Mouse (Mus musculus): ENCODE results near the gene Pou6f2. TPM values are rescaled to one million over a fixed set of nuclear protein-coding genes. Genes with fewer than 3 reads are reported as not detected.

Gene Pou6f2
- 0.12 TPM in 1 of 2 replicates, not detected in the other for total RNA-seq (2017)

DNA sequence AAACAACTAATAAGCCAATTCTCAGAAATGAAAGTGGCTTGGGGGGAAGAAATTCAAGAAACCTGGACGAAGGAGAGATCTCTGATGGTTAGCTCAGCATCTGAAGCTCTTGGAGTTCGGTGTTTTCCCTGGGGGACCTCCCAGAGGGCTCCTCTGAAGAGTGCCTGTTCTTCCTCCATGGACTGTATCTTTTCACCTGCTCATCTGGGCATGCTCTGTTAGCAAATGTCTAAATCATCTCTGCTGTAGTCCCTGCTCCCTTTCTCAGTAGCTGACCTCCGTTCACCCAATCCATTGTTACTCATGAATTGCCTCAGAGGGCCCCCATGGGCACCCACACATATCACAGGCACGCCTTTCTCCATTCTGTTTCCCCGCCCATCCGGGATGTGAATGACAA is at the start of gene Pou6f2:
Pou6f2 (minus strand) TSS at position 101 of the 400 bp plus-strand sequence.
- no peak for ATAC-seq (ENCODE audit: extremely low read depth, insufficient number of reproducible peaks, low FRiP score, poor library complexity, severe bottlenecking)

DNA sequence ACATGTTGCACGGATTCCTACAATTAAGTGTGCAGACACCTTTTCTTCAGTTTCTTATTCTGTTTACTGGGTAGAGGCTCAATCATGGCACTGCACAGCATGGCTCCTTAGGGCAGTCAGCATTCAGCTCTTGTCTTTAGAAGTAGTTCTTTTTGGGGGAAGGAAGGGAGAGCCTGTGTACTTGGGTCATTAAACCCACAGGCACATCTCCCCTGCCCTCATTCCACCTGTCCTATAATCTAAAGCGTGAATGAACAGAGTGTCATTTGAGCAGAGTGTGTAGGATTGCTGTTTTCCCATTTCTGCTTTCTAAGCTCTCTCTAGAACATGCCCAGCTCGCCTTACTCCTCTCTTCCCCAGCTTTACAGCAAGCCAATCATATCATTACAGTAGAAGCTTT is 42.4 kb upstream of the Pou6f2 start:
- no peak for ATAC-seq (ENCODE audit: extremely low read depth, insufficient number of reproducible peaks, low FRiP score, poor library complexity, severe bottlenecking)

DNA sequence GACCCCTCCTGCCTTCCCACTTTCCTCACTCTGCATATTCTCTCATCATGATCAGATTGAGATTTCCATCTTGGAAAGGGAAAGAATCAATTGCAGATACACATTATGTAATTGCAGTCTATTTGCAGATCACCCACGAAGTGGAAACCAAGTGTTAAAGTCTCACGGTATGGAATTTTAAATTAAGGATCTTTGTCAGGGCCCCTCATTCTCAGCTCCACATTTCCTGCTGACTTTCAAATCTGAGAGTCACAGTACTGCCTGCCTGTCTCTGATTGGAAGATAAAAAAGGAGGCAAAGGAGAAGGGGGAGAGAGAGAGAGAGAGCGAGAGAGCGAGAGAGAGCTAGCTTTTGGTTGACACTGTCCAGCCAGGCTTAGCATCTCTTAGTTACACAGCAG is 9.8 kb downstream of the Pou6f2 start:
- ATAC-seq (ENCODE audit: extremely low read depth, insufficient number of reproducible peaks, low FRiP score, poor library complexity, severe bottlenecking) = no peak

GRCm38 (mm10) chr13:18363373-18363772 is 34.1 kb downstream of the Pou6f2 start:
- ATAC-seq (ENCODE audit: extremely low read depth, insufficient number of reproducible peaks, low FRiP score, poor library complexity, severe bottlenecking) = no peak

DNA sequence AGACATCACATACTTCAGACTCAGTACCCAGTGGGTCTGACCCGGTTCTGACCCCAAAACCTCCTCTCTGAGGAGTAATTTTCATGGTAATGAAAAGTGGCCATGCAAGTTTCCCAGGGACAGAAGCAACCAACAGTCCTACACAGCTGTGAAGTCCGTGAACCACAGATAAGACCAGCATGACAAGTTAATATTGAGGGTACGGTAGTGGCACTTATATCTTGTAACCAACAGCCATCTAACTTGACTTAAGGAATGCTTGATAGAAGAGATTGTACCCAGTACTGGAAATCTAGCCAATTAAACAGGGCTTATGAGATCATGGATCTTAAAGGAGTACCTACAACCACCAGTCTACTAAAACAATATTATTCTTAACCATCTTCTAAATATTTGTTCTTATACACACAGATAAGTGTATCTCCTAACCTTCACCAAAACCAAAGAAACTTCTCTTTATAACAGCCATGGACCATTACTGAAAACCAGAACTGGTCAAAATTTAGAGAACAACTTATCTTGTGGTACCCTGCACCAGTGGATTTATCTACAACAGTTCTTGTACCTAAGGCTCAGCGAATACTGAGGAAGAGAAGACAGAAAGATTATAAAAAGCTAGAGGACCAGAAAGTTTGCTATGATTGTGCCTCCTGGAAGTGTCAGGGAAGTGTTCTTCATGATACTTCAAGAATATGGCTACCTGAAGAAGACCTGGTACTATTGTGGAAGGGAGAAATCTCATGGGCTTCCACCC is 52.7 kb downstream of the Pou6f2 start:
- no peak for ATAC-seq (ENCODE audit: extremely low read depth, insufficient number of reproducible peaks, low FRiP score, poor library complexity, severe bottlenecking)

GRCm38 (mm10) chr13:18338910-18339501 is 58.5 kb downstream of the Pou6f2 start:
- ATAC-seq (ENCODE audit: extremely low read depth, insufficient number of reproducible peaks, low FRiP score, poor library complexity, severe bottlenecking) = no peak

GRCm38 (mm10) chr13:18338022-18338421 is 59.5 kb downstream of the Pou6f2 start:
- no peak for ATAC-seq (ENCODE audit: extremely low read depth, insufficient number of reproducible peaks, low FRiP score, poor library complexity, severe bottlenecking)

- no peak for ATAC-seq (ENCODE audit: extremely low read depth, insufficient number of reproducible peaks, low FRiP score, poor library complexity, severe bottlenecking)
Measured at GRCm38 (mm10) chr13:18334035-18334434, 63.5 kb downstream of the Pou6f2 start.

- ATAC-seq (ENCODE audit: extremely low read depth, insufficient number of reproducible peaks, low FRiP score, poor library complexity, severe bottlenecking) = no peak
Measured at GRCm38 (mm10) chr13:18332596-18332995, 64.9 kb downstream of the Pou6f2 start.

GRCm38 (mm10) chr13:18323980-18324678 is 73.4 kb downstream of the Pou6f2 start:
- no peak for ATAC-seq (ENCODE audit: extremely low read depth, insufficient number of reproducible peaks, low FRiP score, poor library complexity, severe bottlenecking)

DNA sequence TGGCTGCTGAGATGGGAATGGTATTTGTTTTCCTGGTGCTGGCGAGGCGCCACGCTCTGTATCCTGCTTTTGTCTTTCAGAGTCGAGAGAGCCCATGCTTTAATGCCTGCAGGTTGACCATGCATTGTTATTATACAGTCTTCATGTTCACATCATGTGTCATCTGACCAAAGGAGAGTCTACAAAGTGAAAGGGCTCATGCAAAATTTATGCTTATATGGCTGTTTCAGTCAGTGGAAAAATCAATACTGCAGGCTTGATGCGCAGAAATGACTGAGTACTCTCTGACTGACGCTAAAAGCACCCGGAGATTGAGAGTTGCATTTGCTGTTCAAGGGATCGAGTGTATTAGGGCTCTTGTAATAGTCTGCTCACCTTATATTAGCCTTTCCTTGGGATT is 74.1 kb downstream of the Pou6f2 start:
- ATAC-seq (ENCODE audit: extremely low read depth, insufficient number of reproducible peaks, low FRiP score, poor library complexity, severe bottlenecking) = no peak

GRCm38 (mm10) chr13:18312613-18313012 is 84.9 kb downstream of the Pou6f2 start:
- ATAC-seq (ENCODE audit: extremely low read depth, insufficient number of reproducible peaks, low FRiP score, poor library complexity, severe bottlenecking) = no peak

- ATAC-seq (ENCODE audit: extremely low read depth, insufficient number of reproducible peaks, low FRiP score, poor library complexity, severe bottlenecking) = no peak
Measured at GRCm38 (mm10) chr13:18309024-18309423, 88.5 kb downstream of the Pou6f2 start.

- no peak for ATAC-seq (ENCODE audit: extremely low read depth, insufficient number of reproducible peaks, low FRiP score, poor library complexity, severe bottlenecking)
Measured at GRCm38 (mm10) chr13:18306506-18307145, 90.9 kb downstream of the Pou6f2 start.

DNA sequence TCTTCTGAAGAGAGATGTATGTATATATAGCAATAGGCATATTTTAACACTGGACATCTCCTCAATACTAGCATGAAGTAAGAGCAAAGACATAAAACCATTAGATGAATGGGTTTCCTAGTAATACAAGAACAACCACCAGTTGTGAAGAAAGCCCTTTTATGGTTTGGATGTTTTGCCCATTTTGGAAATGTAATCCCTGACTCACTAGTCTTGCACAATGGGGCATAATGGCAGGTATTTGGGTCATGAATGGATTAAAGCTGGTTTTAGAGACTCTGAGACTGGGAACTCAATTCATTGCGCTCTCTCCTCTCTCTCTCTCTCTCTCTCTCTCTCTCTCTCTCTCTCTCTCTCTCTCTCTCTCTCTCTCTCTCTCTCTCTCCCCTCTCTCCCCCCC is 97.5 kb downstream of the Pou6f2 start:
- ATAC-seq (ENCODE audit: extremely low read depth, insufficient number of reproducible peaks, low FRiP score, poor library complexity, severe bottlenecking) = no peak

- no peak for ATAC-seq (ENCODE audit: extremely low read depth, insufficient number of reproducible peaks, low FRiP score, poor library complexity, severe bottlenecking)
Measured at GRCm38 (mm10) chr13:18293438-18293837, 104.0 kb downstream of the Pou6f2 start.

DNA sequence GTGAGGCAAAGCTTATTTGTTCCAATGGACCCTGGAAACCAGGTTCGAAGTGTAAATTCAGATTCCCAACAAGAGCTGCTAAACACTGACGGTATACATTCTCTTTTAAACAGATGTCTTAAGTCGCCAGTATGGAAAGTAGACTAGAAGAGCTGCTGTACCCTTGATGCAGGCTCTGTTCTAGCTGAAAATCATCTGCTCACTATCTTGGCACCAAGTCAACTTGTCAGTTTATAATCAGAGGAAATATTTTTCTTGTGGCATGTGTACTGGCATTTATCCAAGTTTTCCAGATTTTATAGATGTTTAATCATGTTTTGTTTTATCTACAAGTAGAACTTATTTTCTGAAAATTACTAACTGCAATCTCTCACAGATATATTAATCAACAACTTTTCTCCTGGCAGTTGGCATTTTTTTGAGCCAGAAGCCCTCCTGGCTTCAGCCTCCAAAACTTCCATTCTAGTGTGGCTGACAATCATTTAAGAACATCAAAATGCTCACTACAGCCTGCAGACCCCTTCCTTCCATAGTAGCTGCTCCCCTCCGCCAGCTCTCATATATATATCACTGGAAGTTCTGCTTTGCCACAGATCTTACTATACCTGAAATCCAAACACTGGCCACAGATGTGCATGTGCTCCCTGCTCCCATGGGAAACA is 107.1 kb downstream of the Pou6f2 start:
- no peak for ATAC-seq (ENCODE audit: extremely low read depth, insufficient number of reproducible peaks, low FRiP score, poor library complexity, severe bottlenecking)

DNA sequence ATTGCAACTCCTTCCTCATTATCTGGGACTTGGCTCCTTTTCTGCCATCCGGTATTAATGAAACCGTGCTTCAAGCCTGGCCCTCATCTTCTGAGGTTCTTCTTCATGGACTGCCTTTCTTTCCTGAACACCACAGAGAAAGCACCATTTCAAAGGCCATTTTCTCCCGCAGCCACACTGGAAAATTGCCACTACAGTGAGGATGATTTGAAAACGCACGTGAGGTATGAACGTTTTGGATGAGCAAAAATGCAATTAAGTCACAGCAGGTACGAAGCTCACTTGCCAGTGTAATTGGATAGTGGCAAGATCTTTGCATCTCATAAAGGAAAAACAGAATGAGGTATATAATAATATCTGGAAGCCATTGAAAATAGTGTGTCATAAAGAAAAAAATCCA is 110.0 kb downstream of the Pou6f2 start:
- no peak for ATAC-seq (ENCODE audit: extremely low read depth, insufficient number of reproducible peaks, low FRiP score, poor library complexity, severe bottlenecking)

DNA sequence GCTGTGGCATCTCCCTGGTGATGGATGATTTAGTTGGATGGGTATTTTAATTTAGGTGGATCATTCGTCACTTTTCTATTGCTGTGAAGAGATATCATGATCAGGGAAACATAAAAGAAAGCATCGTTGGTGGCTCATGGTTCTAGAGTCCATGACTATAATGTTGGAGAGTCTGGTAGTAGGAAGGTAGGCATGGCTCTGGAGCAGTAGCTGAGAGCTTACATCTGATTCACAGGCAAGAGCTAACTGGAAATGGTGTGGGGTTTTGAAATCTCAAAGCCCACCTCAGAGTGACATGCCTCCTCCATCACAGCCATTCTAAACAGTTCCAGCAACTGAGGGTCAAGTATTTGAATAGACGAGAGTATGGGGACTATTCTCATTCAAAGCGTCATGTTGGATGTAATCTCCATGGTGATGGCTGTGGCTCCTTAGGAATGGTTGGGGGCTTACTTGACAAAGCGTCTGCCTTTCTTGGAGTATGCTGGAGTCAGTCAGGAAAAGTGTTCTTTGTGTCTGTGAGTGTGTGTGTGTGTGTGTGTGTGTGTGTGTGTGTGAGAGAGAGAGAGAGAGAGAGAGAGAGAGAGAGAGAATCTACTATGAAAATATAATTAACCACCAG is 115.0 kb downstream of the Pou6f2 start:
- no peak for ATAC-seq (ENCODE audit: extremely low read depth, insufficient number of reproducible peaks, low FRiP score, poor library complexity, severe bottlenecking)
